In the genomic region with DNA sequence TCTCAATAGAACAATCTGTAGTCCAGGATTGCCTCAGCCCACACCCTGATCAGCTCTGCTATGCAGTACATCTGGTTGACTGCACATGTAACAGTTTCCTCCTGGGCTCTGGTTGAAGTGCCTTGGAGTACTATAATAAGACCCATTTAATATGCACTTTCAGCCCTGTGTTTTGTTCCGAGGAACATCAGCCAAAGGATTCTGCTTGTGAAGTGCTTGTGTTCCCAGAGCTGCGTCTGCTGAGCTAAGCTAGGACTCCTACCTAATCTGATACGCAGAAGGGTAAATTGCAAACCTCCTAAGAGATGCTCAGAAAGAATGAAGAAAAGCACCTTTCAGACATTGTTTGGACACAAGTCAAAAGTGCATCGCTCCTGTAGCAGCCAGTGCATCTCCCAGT, we compare ENCODE assay signal across 31 mouse cellular contexts.
"Had no signal": no experiment of that assay in that cellular context is flagged by ENCODE, and none has a peak within 500 bp of the region (broad histone marks: within the 10 kb centered on the region; RNA-seq: fewer than 3 reads in every experiment).

No protein-coding gene starts in this region.

- H3K9me3 ChIP-seq: limb, embryonic 10.5 days; limb, embryonic 12.5 days; limb, embryonic 13.5 days; limb, embryonic 15.5 days; liver, embryonic 12.5 days; liver, embryonic 13.5 days; liver, embryonic 15.5 days; lung, embryonic 15.5 days; megakaryocyte, embryonic 14.5 days; midbrain, embryonic 10.5 days; midbrain, embryonic 12.5 days; midbrain, embryonic 13.5 days; midbrain, embryonic 15.5 days had no signal

- H3K4me1 ChIP-seq: limb, embryonic 10.5 days; limb, embryonic 12.5 days; limb, embryonic 13.5 days; limb, embryonic 15.5 days; liver, embryonic 12.5 days; liver, embryonic 13.5 days; liver, embryonic 15.5 days; lung, embryonic 15.5 days; megakaryocyte, embryonic 14.5 days; midbrain, embryonic 10.5 days; midbrain, embryonic 12.5 days; midbrain, embryonic 13.5 days; midbrain, embryonic 15.5 days had no signal

- ATAC-seq: liver, embryonic 12.5 days; liver, postnatal 0 days; lung, postnatal 0 days; midbrain, embryonic 13.5 days; midbrain, embryonic 15.5 days; midbrain, embryonic 16.5 days had no signal

- H3K27ac ChIP-seq: limb, embryonic 10.5 days; limb, embryonic 12.5 days; limb, embryonic 13.5 days; limb, embryonic 15.5 days; liver, embryonic 12.5 days; liver, embryonic 13.5 days; liver, embryonic 14.5 days; liver, embryonic 15.5 days; lung, embryonic 15.5 days; macrophage; midbrain, embryonic 10.5 days; midbrain, embryonic 12.5 days; midbrain, embryonic 13.5 days; midbrain, embryonic 15.5 days had no signal

- H3K9ac ChIP-seq: limb, embryonic 12.5 days; limb, embryonic 13.5 days; limb, embryonic 15.5 days; liver, embryonic 12.5 days; liver, embryonic 13.5 days; liver, embryonic 14.5 days; liver, embryonic 15.5 days; liver, postnatal 0 days; lung, embryonic 14.5 days; lung, embryonic 15.5 days; midbrain, embryonic 12.5 days; midbrain, embryonic 13.5 days; midbrain, embryonic 15.5 days had no signal

- H3K36me3 ChIP-seq: limb, embryonic 10.5 days; limb, embryonic 12.5 days; limb, embryonic 13.5 days; limb, embryonic 15.5 days; liver, embryonic 12.5 days; liver, embryonic 13.5 days; liver, embryonic 15.5 days; lung, embryonic 15.5 days; midbrain, embryonic 10.5 days; midbrain, embryonic 12.5 days; midbrain, embryonic 13.5 days; midbrain, embryonic 15.5 days had no signal

- DNase-seq: left cerebral cortex, postnatal 4 days; liver; liver, embryonic 13.5 days; liver, postnatal 0 days; lung, adult 18-20 months; lung, adult 2 months; lung, embryonic 14.5 days; lung, postnatal 10 days; lung, postnatal 14 days; lung, postnatal 36 days; lung, postnatal 4 days; midbrain, embryonic 14.5 days had no signal

- H3K27me3 ChIP-seq: limb, embryonic 12.5 days; limb, embryonic 13.5 days; limb, embryonic 15.5 days; liver, embryonic 12.5 days; liver, embryonic 13.5 days; liver, embryonic 15.5 days; lung, embryonic 15.5 days; megakaryocyte, embryonic 14.5 days; midbrain, embryonic 12.5 days; midbrain, embryonic 13.5 days; midbrain, embryonic 15.5 days had no signal

- H3K4me3 ChIP-seq: limb, embryonic 10.5 days; limb, embryonic 12.5 days; limb, embryonic 13.5 days; limb, embryonic 15.5 days; liver, embryonic 12.5 days; liver, embryonic 13.5 days; liver, embryonic 15.5 days; lung, embryonic 15.5 days; megakaryocyte, embryonic 14.5 days; midbrain, embryonic 10.5 days; midbrain, embryonic 12.5 days; midbrain, embryonic 13.5 days; midbrain, embryonic 15.5 days; myocyte had no signal

- H3K4me2 ChIP-seq: limb, embryonic 12.5 days; limb, embryonic 13.5 days; limb, embryonic 15.5 days; liver, embryonic 11.5 days; liver, embryonic 12.5 days; liver, embryonic 13.5 days; liver, embryonic 15.5 days; lung, embryonic 14.5 days; lung, embryonic 15.5 days; midbrain, embryonic 11.5 days; midbrain, embryonic 12.5 days; midbrain, embryonic 13.5 days; midbrain, embryonic 15.5 days had no signal
